Mouse (Mus musculus) CH12.LX (cell line): ENCODE results near the gene Ddx46. TPM values are rescaled to one million over a fixed set of nuclear protein-coding genes. Genes with fewer than 3 reads are reported as not detected.
"Not testable (repeated sequence)": the region's sequence is repeated elsewhere in the genome, so short reads cannot be mapped to it uniquely, and the experiment has no call there.

ENCODE experiments used
- DNase-seq: peaks from one replicate; pipeline ENCODE4 v3.0.0-alpha.2; 2013; ENCODE audit errors: extremely low read depth
- H3K27ac ChIP-seq: 2 replicates; pipeline ENCODE4 v1.5.1; 2012; ENCODE audit warnings: low read depth, mild to moderate bottlenecking, control low read depth, moderate library complexity; ENCODE audit not compliant: insufficient read depth
- H3K27me3 ChIP-seq: replicated peaks from 2 replicates; pipeline ENCODE3; 2012; ENCODE audit warnings: inconsistent platforms
- H3K36me3 ChIP-seq, 2 experiments: replicated peaks in 1 of 2; 2 replicates each; pipeline versions ENCODE3 to v1.6.1; 2012; ENCODE audit warnings: inconsistent platforms in 1 of 2, low read length in 1 of 2, mild to moderate bottlenecking in 1 of 2, mixed read lengths in 1 of 2, moderate library complexity in 1 of 2; ENCODE audit not compliant: control insufficient read depth in 1 of 2, insufficient read depth in 1 of 2
- H3K4me1 ChIP-seq, 2 experiments: 2 replicates each; pipeline ENCODE4 v1.6.1; 2012; ENCODE audit warnings: inconsistent platforms in 1 of 2, moderate library complexity in 1 of 2; ENCODE audit not compliant: insufficient read depth in 2 of 2, control insufficient read depth in 1 of 2
- H3K4me2 ChIP-seq: 2 replicates; pipeline ENCODE4 v1.6.1; 2012; ENCODE audit warnings: low read depth, mild to moderate bottlenecking, control low read depth; ENCODE audit not compliant: poor library complexity, insufficient read depth, severe bottlenecking
- H3K4me3 ChIP-seq, 3 experiments: fragments of 150-350 bp in 1 of 3; sonication (generic) in 1 of 3; replicated peaks in 1 of 3; 2 replicates each; pipeline versions ENCODE3 to v1.5.1; 2011 to 2012; ENCODE audit warnings: low read depth in 2 of 3, low read length in 2 of 3, mild to moderate bottlenecking in 2 of 3, moderate library complexity in 2 of 3, control low read depth in 1 of 3, improper control_type of control experiment in 1 of 3, inconsistent platforms in 1 of 3, mixed read lengths in 1 of 3; ENCODE audit not compliant: poor library complexity in 1 of 3
- H3K79me2 ChIP-seq: replicated peaks from 2 replicates; pipeline ENCODE4 v1.6.1; 2012; ENCODE audit warnings: mild to moderate bottlenecking, moderate library complexity; ENCODE audit not compliant: control insufficient read depth, poor library complexity, insufficient read depth, severe bottlenecking; ENCODE audit errors: extremely low read depth
- H3K9ac ChIP-seq: 2 replicates; pipeline ENCODE4 v1.6.1; 2012; ENCODE audit warnings: low read depth, mild to moderate bottlenecking, control low read depth, moderate library complexity; ENCODE audit not compliant: insufficient read depth
- H3K9me3 ChIP-seq: replicated peaks from 2 replicates; pipeline ENCODE3; 2012; ENCODE audit warnings: low read length, inconsistent platforms, mixed read lengths
- CTCF ChIP-seq, 2 experiments: IDR thresholded peaks in 1 of 2; conservative IDR thresholded peaks in 1 of 2; 2 replicates each; pipeline ENCODE4 v1.5.1; 2011 to 2012; ENCODE audit warnings: low read depth in 2 of 2, low read length in 2 of 2, improper control_type of control experiment in 1 of 2, inconsistent platforms in 1 of 2, mild to moderate bottlenecking in 1 of 2, moderate library complexity in 1 of 2
- HCFC1 ChIP-seq: IDR thresholded peaks from 2 replicates; pipeline ENCODE4 v1.6.1; 2012; ENCODE audit warnings: low read depth, mild to moderate bottlenecking, inconsistent platforms, low read length, improper control_type of control experiment
- JUN ChIP-seq: IDR thresholded peaks from 2 replicates; pipeline ENCODE4 v1.6.1; 2011; ENCODE audit warnings: low read depth, mild to moderate bottlenecking, low read length, improper control_type of control experiment, moderate library complexity; ENCODE audit not compliant: insufficient read depth
- MAFK ChIP-seq: IDR thresholded peaks from 2 replicates; pipeline ENCODE4 v1.6.1; 2011; ENCODE audit warnings: low read length, improper control_type of control experiment; ENCODE audit not compliant: insufficient replicate concordance
- MAX ChIP-seq: IDR thresholded peaks from 2 replicates; pipeline ENCODE4 v1.6.1; 2011; ENCODE audit warnings: low read length, improper control_type of control experiment
- MAZ ChIP-seq: IDR thresholded peaks from 2 replicates; pipeline ENCODE4 v1.6.1; 2012; ENCODE audit warnings: low read depth, mild to moderate bottlenecking, inconsistent platforms, low read length, improper control_type of control experiment, moderate library complexity
- MYC ChIP-seq: IDR thresholded peaks from 2 replicates; pipeline ENCODE4 v1.6.1; 2011; ENCODE audit warnings: low read depth, mild to moderate bottlenecking, improper control_type of control experiment, low read length
- PAX5 ChIP-seq: IDR thresholded peaks from 2 replicates; pipeline ENCODE4 v1.6.1; 2012; ENCODE audit warnings: low read length, inconsistent platforms, mixed read lengths
- RAD21 ChIP-seq: IDR thresholded peaks from 2 replicates; pipeline ENCODE4 v1.6.1; 2011; ENCODE audit warnings: low read depth, mild to moderate bottlenecking, low read length, improper control_type of control experiment, moderate library complexity
- SMC3 ChIP-seq: IDR thresholded peaks from 2 replicates; pipeline ENCODE4 v1.6.1; 2011; ENCODE audit warnings: low read depth, low read length, improper control_type of control experiment
- TBP ChIP-seq: conservative IDR thresholded peaks from 2 replicates; pipeline ENCODE4 v1.6.1; 2011; ENCODE audit warnings: low read depth, low read length, improper control_type of control experiment
- UBTF ChIP-seq: IDR thresholded peaks from 2 replicates; pipeline ENCODE4 v1.6.1; 2012; ENCODE audit warnings: low read depth, mild to moderate bottlenecking, inconsistent platforms, low read length, improper control_type of control experiment, moderate library complexity
- USF1 ChIP-seq: IDR thresholded peaks from 2 replicates; pipeline ENCODE4 v1.6.1; 2014; ENCODE audit warnings: low read depth, mild to moderate bottlenecking, inconsistent platforms, low read length, improper control_type of control experiment
- ZNF384 ChIP-seq: IDR thresholded peaks from 2 replicates; pipeline ENCODE4 v1.6.1; 2012; ENCODE audit warnings: low read depth, low read length, improper control_type of control experiment, inconsistent platforms
- dilution Hi-C: fragments of 300-500 bp; cut with MboI; formaldehyde crosslinking; loops from 2 replicates; pipeline ENCODE4 v1.14.3; 2020; ENCODE audit warnings: low sequenced_read_pairs; ENCODE audit not compliant: extremely low pct_unique_long_range_greater_than_20kb, extremely low pct_ligation_motif_present
- in situ Hi-C: fragments of 300-500 bp; cut with MboI; formaldehyde crosslinking; loops from 3 replicates; pipeline ENCODE4 v1.14.3; 2019; ENCODE audit warnings: low sequenced_read_pairs, low pct_ligation_motif_present, low pct_unique_long_range_greater_than_20kb, mixed read lengths
- polyA plus RNA-seq: library from polyadenylated mRNA; unstranded; fragments of >175 nt; gene quantifications from 2 replicates; pipeline ENCODE4 v1.2.1, GENCODE M21; 2012; ENCODE audit warnings: low read depth; ENCODE audit not compliant: insufficient read length
- total RNA-seq, 2 experiments: library from RNA; depleted of rRNA; stranded (reverse); fragments of 300-350 nt in 1 of 2; fragments of >200 nt in 1 of 2; gene quantifications; 2 replicates each; pipeline ENCODE4 v1.2.3; 2012 to 2014

Ddx46 gene
- total and polyA plus RNA-seq, 3 experiments, result 35.4 to 103 (median 36.1) TPM

GRCm38 (mm10) chr13:55636185-55636983 lies 1.6 kb downstream of the Ddx46 start:
- in situ Hi-C loops (no loop called here), dilution Hi-C loops (no loop called here)
- Histone ChIP-seq H3K36me3 (peaks cover 22 to 64% of the 10 kb centered on the region in 2 experiments), H3K9ac (no peak overlapping the region), H3K27me3 (no peaks in the 10 kb centered on the region), H3K9me3 (no peaks in the 10 kb centered on the region), H3K4me2 (peak overlapping the region; percentile 95), H3K27ac (no peak overlapping the region), H3K4me3 (no peak overlapping the region), H3K4me1 (peaks cover 6 to 25% of the 10 kb centered on the region in 2 experiments; a peak in 3 of 4 replicates), H3K79me2 (peaks cover 40% of the 10 kb centered on the region)
- no peak for DNase-seq
- no peak for TF ChIP-seq MAX
- no peak for TF ChIP-seq UBTF
- no peak for TF ChIP-seq JUN
- TF ChIP-seq HCFC1, result no peak
- no peak for TF ChIP-seq TBP

- peak; percentile 68 for DNase-seq
- H3K27ac ChIP-seq, H3K9me3 ChIP-seq, H3K27me3 ChIP-seq, H3K4me2 ChIP-seq, in situ Hi-C loops, H3K4me3 ChIP-seq, H3K9ac ChIP-seq, dilution Hi-C loops: not testable (repeated sequence)
- Histone ChIP-seq H3K36me3 (peaks cover 36 to 79% of the 10 kb centered on the region in 2 experiments), H3K79me2 (peaks cover 58% of the 10 kb centered on the region), H3K4me1 (peaks cover 6 to 16% of the 10 kb centered on the region in 2 experiments; a peak in 3 of 4 replicates)
- peak; percentile 78 to 79 for TF ChIP-seq CTCF (conservative IDR thresholded peaks at IDR 0.05 in 1 of 2, IDR thresholded peaks at IDR 0.05 in 1 of 2; ENCODE audit: low read depth in 2 of 2, low read length in 2 of 2)
- TF ChIP-seq SMC3, result peak; percentile 59
- TF ChIP-seq RAD21, result peak; percentile 55
- TF ChIP-seq ZNF384, result peak; percentile 58
Measured at GRCm38 (mm10) chr13:55640480-55640879, 5.7 kb downstream of the Ddx46 start.

- Histone ChIP-seq H3K36me3 (peaks cover 62 to 88% of the 10 kb centered on the region in 2 experiments), H3K4me1 (0 out of 4 replicates have a peak, but pooled peaks cover 0 to 2% of the 10 kb centered on the region in 2 experiments), H3K27ac (no peak overlapping the region), H3K9ac (no peak overlapping the region), H3K9me3 (no peaks in the 10 kb centered on the region), H3K79me2 (peaks cover 32% of the 10 kb centered on the region), H3K4me2 (no peak overlapping the region), H3K4me3 (no peak overlapping the region), H3K27me3 (no peaks in the 10 kb centered on the region)
- in situ Hi-C loops (no loop called here), dilution Hi-C loops (no loop called here)
- DNase-seq, result peak; percentile 50
- TF ChIP-seq USF1 (no peak), MAFK (no peak), CTCF (conservative IDR thresholded peaks at IDR 0.05 in 1 of 2, IDR thresholded peaks at IDR 0.05 in 1 of 2; ENCODE audit: low read depth in 2 of 2, low read length in 2 of 2) (peak in 1 of 2 experiments; percentile 25; a peak in 2 of 4 replicates), MYC (no peak), PAX5 (no peak), MAZ (no peak)
Measured at GRCm38 (mm10) chr13:55644525-55644924, 9.7 kb downstream of the Ddx46 start.
